Mouse (Mus musculus): Measurements from ENCODE around the gene Gm527. TPM values are rescaled to one million over a fixed set of nuclear protein-coding genes. Genes with fewer than 3 reads are reported as not detected.

Gene Gm527
- 2.5 and 4.7 TPM in 2 replicates for polyA plus RNA-seq (2014; fragmentation: Nextera tagmentation; extraction: Ambion mirVana)

DNA sequence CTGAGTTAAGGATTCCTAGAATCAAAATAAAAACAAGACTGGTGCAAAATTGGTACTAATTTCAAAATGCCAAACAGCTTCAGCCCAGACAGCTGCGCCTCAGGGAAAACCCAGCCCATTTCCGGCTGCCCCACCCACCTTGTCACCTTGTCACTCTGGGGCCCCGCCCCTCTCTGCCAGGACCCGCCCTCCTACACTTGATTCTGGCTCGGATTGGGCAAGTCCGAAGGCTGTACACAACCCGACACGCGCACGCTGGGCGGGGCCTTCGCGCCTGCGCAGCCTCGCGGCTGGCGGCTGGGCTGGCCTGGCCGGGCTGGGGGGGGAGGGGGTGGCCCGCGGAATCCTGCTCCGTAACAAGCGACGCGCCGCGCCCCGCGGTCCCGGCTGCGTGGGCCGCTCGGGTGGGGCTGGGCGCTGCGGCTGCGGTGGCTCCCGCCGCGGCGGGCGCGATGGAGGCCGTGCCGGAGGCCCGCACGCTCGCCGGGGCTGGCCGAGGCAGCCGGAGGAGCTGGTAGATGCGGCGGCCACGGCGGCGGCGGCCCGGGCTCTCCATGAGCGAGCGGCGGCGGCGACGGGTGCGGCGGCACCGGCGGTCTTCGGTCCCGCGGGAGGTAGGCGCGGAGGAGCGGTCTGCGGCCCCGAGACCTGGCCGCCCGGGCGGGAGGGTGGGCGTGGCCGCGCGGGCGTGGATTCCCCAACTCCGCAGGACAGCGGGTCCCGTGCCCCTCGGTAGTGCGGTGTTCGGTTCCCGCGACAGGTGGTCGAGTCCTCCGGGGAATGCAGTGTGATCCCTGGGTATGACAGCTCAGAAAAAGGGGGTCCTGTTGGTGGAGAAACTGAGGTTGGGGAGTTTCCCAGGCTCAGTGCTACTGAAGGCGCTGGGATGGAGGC lies at the start of gene Gm527:
Gene Gm527, plus strand, starts transcription at position 329 of the 894 bp plus-strand sequence.
- H3K4me1 ChIP-seq (ENCODE audit: control insufficient read depth, insufficient read depth, low read length) = no peaks in the 10 kb centered on the region
- peak within 1 kb of the TSS; percentile 81 for H3K4me2 ChIP-seq (ENCODE audit: low read depth)
- under 1% methylated on average over 39 of the region's 93 CpGs for WGBS
- peak within 1 kb of the TSS; percentile 81 for H3K4me3 ChIP-seq (ENCODE audit: low read depth, low read length)
- H3K27me3 ChIP-seq (ENCODE audit: control insufficient read depth, insufficient read depth, low read length) = no peaks in the 10 kb centered on the region
- DNase-seq (ENCODE audit: low spot score) (peak; percentile 96), ATAC-seq (ENCODE audit: insufficient read depth, low FRiP score, low TSS enrichment) (peak; percentile 100)
- H3K36me3 ChIP-seq (ENCODE audit: control insufficient read depth, insufficient read depth, low read length) = no peaks in the 10 kb centered on the region
- H3K27ac ChIP-seq (ENCODE audit: low read depth, low read length) = peak within 1 kb of the TSS; percentile 58; the same call in 1 of the 2 replicates
- H3K9ac ChIP-seq (ENCODE audit: low read length) = peak within 1 kb of the TSS; percentile 75
- H3K9me3 ChIP-seq (ENCODE audit: control insufficient read depth, low read length) = no peaks in the 10 kb centered on the region

DNA sequence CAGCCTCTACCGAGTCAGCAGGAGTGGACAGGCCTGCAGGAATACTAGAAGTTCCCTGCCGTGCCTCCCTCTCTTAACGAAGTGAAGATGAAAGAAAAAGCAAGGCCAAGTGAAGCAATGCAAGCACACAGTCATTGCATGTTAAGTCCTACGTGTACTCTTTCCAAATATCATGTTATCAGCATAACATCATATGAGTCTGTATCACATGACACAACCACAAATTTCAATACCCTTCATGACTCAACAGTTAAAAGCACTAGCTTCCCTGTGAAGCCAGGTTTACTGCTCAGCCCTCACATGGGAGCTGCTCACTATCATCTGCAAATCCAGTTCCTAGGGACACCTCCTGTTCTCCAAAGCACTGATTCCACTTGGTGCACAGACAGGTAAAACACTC lies 46.6 kb upstream of the Gm527 start:
- Histone ChIP-seq H3K27me3 (ENCODE audit: control insufficient read depth, insufficient read depth, low read length) (no peaks in the 10 kb centered on the region), H3K4me2 (ENCODE audit: low read depth) (no peak overlapping the region), H3K36me3 (ENCODE audit: control insufficient read depth, insufficient read depth, low read length) (no peaks in the 10 kb centered on the region), H3K9ac (ENCODE audit: low read length) (no peak overlapping the region), H3K4me1 (ENCODE audit: control insufficient read depth, insufficient read depth, low read length) (no peaks in the 10 kb centered on the region), H3K9me3 (ENCODE audit: control insufficient read depth, low read length) (no peaks in the 10 kb centered on the region), H3K4me3 (ENCODE audit: low read depth, low read length) (no peak overlapping the region), H3K27ac (ENCODE audit: low read depth, low read length) (no peak overlapping the region)
- WGBS = 59% methylated on average over 4 of the region's 4 CpGs
- DNase-seq (ENCODE audit: low spot score) (no peak), ATAC-seq (ENCODE audit: insufficient read depth, low FRiP score, low TSS enrichment) (no peak)

DNA sequence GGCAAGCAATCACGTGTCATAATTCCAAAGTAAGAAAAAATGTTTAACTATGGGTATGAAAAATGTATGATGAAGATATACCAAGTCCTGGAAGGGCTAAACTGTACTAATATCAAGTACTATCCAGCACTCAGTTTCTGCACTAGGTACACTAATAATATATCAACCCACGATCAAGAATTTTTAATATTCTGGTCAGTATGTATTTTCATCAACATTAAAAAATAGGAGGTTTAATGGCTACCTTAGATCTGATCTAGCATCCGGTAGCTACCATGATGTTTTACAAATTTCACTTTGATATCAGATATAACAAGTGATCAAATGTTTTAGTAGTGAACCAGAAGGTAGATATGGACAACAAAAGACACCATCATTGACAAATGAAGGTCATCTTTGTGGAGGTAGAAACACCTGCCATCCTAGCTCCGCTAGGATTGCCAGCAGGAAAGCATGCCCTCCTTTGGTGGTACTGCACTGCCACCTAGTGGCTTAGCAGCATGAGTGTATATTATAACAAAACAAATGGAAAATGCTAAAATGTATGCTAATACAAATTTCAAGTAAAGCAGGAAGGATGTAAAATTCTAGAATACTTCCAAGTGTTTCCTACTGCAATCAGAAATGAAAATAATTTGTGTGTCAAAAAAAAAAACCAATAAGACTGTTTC lies 20.5 kb upstream of the Gm527 start:
- Histone ChIP-seq H3K9me3 (ENCODE audit: control insufficient read depth, low read length) (no peaks in the 10 kb centered on the region), H3K27me3 (ENCODE audit: control insufficient read depth, insufficient read depth, low read length) (no peaks in the 10 kb centered on the region), H3K9ac (ENCODE audit: low read length) (no peak overlapping the region), H3K4me1 (ENCODE audit: control insufficient read depth, insufficient read depth, low read length) (peaks cover 2% of the 10 kb centered on the region; the same call in 1 of the 2 replicates), H3K4me3 (ENCODE audit: low read depth, low read length) (no peak overlapping the region), H3K27ac (ENCODE audit: low read depth, low read length) (no peak overlapping the region), H3K36me3 (ENCODE audit: control insufficient read depth, insufficient read depth, low read length) (no peaks in the 10 kb centered on the region), H3K4me2 (ENCODE audit: low read depth) (no peak overlapping the region)
- 43% methylated on average over 4 of the region's 4 CpGs for WGBS
- ATAC-seq (ENCODE audit: insufficient read depth, low FRiP score, low TSS enrichment) (0 out of 2 replicates have a peak, but pooled peaks have one; percentile 61), DNase-seq (ENCODE audit: low spot score) (peak; percentile 61)

DNA sequence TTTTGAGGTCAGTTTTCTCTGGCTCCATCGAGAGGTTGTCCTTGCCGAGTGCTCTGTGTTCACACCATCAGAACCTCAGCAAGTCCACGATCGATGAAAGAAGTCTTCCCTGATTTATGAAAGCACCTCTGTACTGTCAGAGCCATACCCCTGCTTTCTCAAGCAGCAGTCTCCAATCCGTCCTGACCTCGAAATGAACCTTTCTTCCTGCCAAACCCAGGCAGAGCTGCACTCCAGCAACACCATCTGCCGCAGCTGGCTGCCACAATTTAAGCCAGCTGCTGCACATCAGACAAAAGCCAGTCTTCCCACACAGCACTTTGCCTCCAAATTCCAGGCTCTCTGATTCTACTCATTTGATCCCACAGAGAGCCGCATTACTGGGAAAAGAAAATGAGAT lies 15.2 kb upstream of the Gm527 start:
- no peak overlapping the region for H3K9ac ChIP-seq (ENCODE audit: low read length)
- peak; percentile 54 for ATAC-seq (ENCODE audit: insufficient read depth, low FRiP score, low TSS enrichment)
- H3K9me3 ChIP-seq (ENCODE audit: control insufficient read depth, low read length) = no peaks in the 10 kb centered on the region
- H3K4me1 ChIP-seq (ENCODE audit: control insufficient read depth, insufficient read depth, low read length) = peaks cover 9% of the 10 kb centered on the region; the same call in 1 of the 2 replicates
- H3K27ac ChIP-seq (ENCODE audit: low read depth, low read length) = 0 out of 2 replicates have a peak overlapping the region, but pooled peaks have one; percentile 20
- H3K27me3 ChIP-seq (ENCODE audit: control insufficient read depth, insufficient read depth, low read length) = no peaks in the 10 kb centered on the region
- no peak overlapping the region for H3K4me2 ChIP-seq (ENCODE audit: low read depth)
- WGBS = 25% methylated on average over 8 of the region's 8 CpGs
- no peak overlapping the region for H3K4me3 ChIP-seq (ENCODE audit: low read depth, low read length)
- DNase-seq (ENCODE audit: low spot score) = peak; percentile 75
- no peaks in the 10 kb centered on the region for H3K36me3 ChIP-seq (ENCODE audit: control insufficient read depth, insufficient read depth, low read length)

DNA sequence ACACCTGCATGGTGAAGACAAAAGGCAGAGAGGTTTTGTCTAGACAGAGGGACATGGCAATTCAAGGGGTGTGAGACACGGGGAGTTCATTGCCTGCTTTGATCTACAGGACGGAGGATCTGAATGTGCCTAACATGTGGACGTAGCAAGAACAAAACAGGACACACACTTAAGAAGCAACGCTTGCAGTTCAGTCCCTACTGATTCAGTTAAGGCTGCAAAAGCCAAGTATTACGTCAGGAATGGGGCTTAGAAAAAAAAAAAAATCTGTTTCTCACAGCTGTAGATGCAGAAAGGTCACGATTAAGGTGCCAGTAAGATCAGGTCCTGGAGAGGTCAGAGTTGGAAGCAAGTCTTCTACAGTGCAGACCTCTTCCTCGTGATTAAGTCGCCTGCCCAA lies 14.5 kb upstream of the Gm527 start:
- Histone ChIP-seq H3K4me1 (ENCODE audit: control insufficient read depth, insufficient read depth, low read length) (peaks cover 9% of the 10 kb centered on the region; the same call in 1 of the 2 replicates), H3K27me3 (ENCODE audit: control insufficient read depth, insufficient read depth, low read length) (no peaks in the 10 kb centered on the region), H3K36me3 (ENCODE audit: control insufficient read depth, insufficient read depth, low read length) (no peaks in the 10 kb centered on the region), H3K9ac (ENCODE audit: low read length) (no peak overlapping the region), H3K4me2 (ENCODE audit: low read depth) (no peak overlapping the region), H3K4me3 (ENCODE audit: low read depth, low read length) (no peak overlapping the region), H3K27ac (ENCODE audit: low read depth, low read length) (no peak overlapping the region), H3K9me3 (ENCODE audit: control insufficient read depth, low read length) (no peaks in the 10 kb centered on the region)
- WGBS = 44% methylated on average over 8 of the region's 8 CpGs
- DNase-seq (ENCODE audit: low spot score) (no peak), ATAC-seq (ENCODE audit: insufficient read depth, low FRiP score, low TSS enrichment) (no peak; the same call in 1 of the 2 replicates)

DNA sequence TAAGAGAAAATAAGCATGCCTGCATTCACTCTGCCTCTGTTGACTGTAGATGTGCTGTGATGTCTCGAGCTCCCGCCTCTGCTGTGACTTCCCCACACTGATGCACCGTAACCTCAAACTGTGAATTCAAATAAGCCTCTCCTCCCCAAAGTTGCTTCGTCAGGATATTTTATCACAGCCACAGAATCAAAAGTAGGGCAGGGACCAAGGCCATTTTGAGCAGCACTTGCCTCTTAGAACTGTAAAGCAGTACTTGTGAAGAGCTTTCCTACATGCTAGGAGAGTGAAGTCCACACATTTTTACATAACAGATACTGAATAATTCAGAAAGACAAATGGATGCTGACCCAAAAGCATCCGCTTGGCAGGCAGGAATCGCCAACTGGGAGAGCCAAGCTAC lies 4.7 kb upstream of the Gm527 start:
- H3K9ac ChIP-seq (ENCODE audit: low read length) = no peak overlapping the region
- H3K4me2 ChIP-seq (ENCODE audit: low read depth) = no peak overlapping the region
- no peak for ATAC-seq (ENCODE audit: insufficient read depth, low FRiP score, low TSS enrichment)
- 55% methylated on average over 6 of the region's 6 CpGs for WGBS
- H3K36me3 ChIP-seq (ENCODE audit: control insufficient read depth, insufficient read depth, low read length) = no peaks in the 10 kb centered on the region
- no peak overlapping the region for H3K27ac ChIP-seq (ENCODE audit: low read depth, low read length)
- no peak for DNase-seq (ENCODE audit: low spot score)
- no peak overlapping the region for H3K4me3 ChIP-seq (ENCODE audit: low read depth, low read length)
- H3K27me3 ChIP-seq (ENCODE audit: control insufficient read depth, insufficient read depth, low read length) = no peaks in the 10 kb centered on the region
- H3K9me3 ChIP-seq (ENCODE audit: control insufficient read depth, low read length) = no peaks in the 10 kb centered on the region
- H3K4me1 ChIP-seq (ENCODE audit: control insufficient read depth, insufficient read depth, low read length) = no peaks in the 10 kb centered on the region

DNA sequence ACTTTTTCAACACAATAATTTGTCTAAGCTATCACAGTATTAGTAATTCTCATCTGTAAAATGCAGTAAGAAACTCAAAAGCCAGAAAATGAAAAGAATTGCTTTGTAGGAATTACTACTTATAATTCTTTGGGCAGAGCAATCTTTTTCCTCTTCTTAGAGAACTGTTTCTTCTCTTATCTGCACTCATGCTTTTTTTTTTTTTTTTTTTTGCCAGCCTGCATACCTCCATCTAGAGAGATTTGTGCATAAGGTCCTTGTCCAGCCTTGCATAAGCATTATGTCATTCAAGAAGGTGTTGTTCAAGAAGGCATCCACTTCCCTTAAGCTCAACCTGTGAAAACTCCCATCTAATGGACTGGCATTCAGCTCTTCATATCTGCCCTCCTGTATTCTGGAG lies 971 bp upstream of the Gm527 start:
- no peaks in the 10 kb centered on the region for H3K9me3 ChIP-seq (ENCODE audit: control insufficient read depth, low read length)
- H3K4me2 ChIP-seq (ENCODE audit: low read depth) = no peak overlapping the region
- no peaks in the 10 kb centered on the region for H3K27me3 ChIP-seq (ENCODE audit: control insufficient read depth, insufficient read depth, low read length)
- H3K9ac ChIP-seq (ENCODE audit: low read length) = no peak overlapping the region
- no peak overlapping the region for H3K27ac ChIP-seq (ENCODE audit: low read depth, low read length)
- no peak overlapping the region for H3K4me3 ChIP-seq (ENCODE audit: low read depth, low read length)
- no peaks in the 10 kb centered on the region for H3K36me3 ChIP-seq (ENCODE audit: control insufficient read depth, insufficient read depth, low read length)
- DNase-seq (ENCODE audit: low spot score) (no peak), ATAC-seq (ENCODE audit: insufficient read depth, low FRiP score, low TSS enrichment) (no peak)
- no peaks in the 10 kb centered on the region for H3K4me1 ChIP-seq (ENCODE audit: control insufficient read depth, insufficient read depth, low read length)

DNA sequence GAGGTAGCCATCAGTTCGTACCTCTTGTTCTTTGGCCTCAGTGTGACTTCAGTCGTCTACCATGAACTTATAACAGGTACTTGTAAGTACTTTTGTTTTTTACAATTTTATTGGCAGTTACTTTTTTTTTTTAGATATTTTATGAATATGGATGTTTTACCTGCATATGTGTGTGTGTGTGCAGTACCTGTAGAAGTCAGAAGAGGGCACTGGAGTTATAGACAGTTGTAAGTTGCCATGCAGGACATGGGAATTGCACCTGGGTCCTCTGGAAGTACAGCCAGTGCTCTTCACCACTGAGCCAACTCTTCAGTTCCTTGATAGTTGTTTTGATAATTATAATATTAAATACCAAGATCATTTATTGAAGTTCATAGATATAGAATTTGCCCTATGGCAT lies 19.8 kb downstream of the Gm527 start:
- H3K4me2 ChIP-seq (ENCODE audit: low read depth) = no peak overlapping the region
- H3K27me3 ChIP-seq (ENCODE audit: control insufficient read depth, insufficient read depth, low read length) = no peaks in the 10 kb centered on the region
- H3K9me3 ChIP-seq (ENCODE audit: control insufficient read depth, low read length) = no peaks in the 10 kb centered on the region
- DNase-seq (ENCODE audit: low spot score) = no peak
- 80% methylated on average over 2 of the region's 2 CpGs for WGBS
- H3K36me3 ChIP-seq (ENCODE audit: control insufficient read depth, insufficient read depth, low read length) = no peaks in the 10 kb centered on the region
- no peak overlapping the region for H3K4me3 ChIP-seq (ENCODE audit: low read depth, low read length)
- H3K27ac ChIP-seq (ENCODE audit: low read depth, low read length) = no peak overlapping the region
- no peak overlapping the region for H3K9ac ChIP-seq (ENCODE audit: low read length)
- no peaks in the 10 kb centered on the region for H3K4me1 ChIP-seq (ENCODE audit: control insufficient read depth, insufficient read depth, low read length)
- no peak for ATAC-seq (ENCODE audit: insufficient read depth, low FRiP score, low TSS enrichment)
